Mouse (Mus musculus): ENCODE measurements around the gene Prpf31.

Prpf31 gene

GRCm38 (mm10) chr7:3685400-3686187 lies 55.8 kb downstream of the Prpf31 start:
- DNase-seq (ENCODE audit: low spot score): no peak

DNA sequence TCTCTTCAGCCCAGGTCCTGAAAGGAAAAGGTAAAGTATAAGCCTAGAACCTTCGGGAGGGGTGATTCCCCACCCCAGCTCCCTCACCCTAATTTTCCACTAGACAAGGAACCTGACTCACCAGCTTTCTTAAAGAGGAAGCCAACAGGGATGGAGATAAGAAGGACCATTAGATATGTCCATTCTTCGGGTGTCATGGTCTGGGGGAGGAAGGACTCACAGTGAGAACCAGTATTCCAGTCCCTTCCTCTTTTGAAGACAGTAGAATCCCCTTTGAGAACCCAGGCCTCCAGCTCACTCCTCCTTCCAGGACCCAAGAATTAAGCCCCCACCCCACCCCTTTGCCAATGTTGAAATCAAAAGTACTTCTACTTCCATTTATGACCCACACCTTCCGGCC lies 62.1 kb downstream of the Prpf31 start:
- DNase-seq (ENCODE audit: low spot score): no peak
